Mouse (Mus musculus) CH12.LX (cell line): Measurements from ENCODE around the gene Tirap. TPM values are rescaled to one million over a fixed set of nuclear protein-coding genes. Genes with fewer than 3 reads are reported as not detected.

ENCODE experiments used
- DNase-seq: peaks from one replicate; pipeline ENCODE4 v3.0.0-alpha.2; 2013; ENCODE audit errors: extremely low read depth
- H3K27ac ChIP-seq: 2 replicates; pipeline ENCODE4 v1.5.1; 2012; ENCODE audit warnings: low read depth, mild to moderate bottlenecking, control low read depth, moderate library complexity; ENCODE audit not compliant: insufficient read depth
- H3K27me3 ChIP-seq: replicated peaks from 2 replicates; pipeline ENCODE3; 2012; ENCODE audit warnings: inconsistent platforms
- H3K36me3 ChIP-seq, 2 experiments: replicated peaks in 1 of 2; 2 replicates each; pipeline versions ENCODE3 to v1.6.1; 2012; ENCODE audit warnings: inconsistent platforms in 1 of 2, low read length in 1 of 2, mild to moderate bottlenecking in 1 of 2, mixed read lengths in 1 of 2, moderate library complexity in 1 of 2; ENCODE audit not compliant: control insufficient read depth in 1 of 2, insufficient read depth in 1 of 2
- H3K4me1 ChIP-seq, 2 experiments: 2 replicates each; pipeline ENCODE4 v1.6.1; 2012; ENCODE audit warnings: inconsistent platforms in 1 of 2, moderate library complexity in 1 of 2; ENCODE audit not compliant: insufficient read depth in 2 of 2, control insufficient read depth in 1 of 2
- H3K4me2 ChIP-seq: 2 replicates; pipeline ENCODE4 v1.6.1; 2012; ENCODE audit warnings: low read depth, mild to moderate bottlenecking, control low read depth; ENCODE audit not compliant: poor library complexity, insufficient read depth, severe bottlenecking
- H3K4me3 ChIP-seq, 3 experiments: fragments of 150-350 bp in 1 of 3; sonication (generic) in 1 of 3; replicated peaks in 1 of 3; 2 replicates each; pipeline versions ENCODE3 to v1.5.1; 2011 to 2012; ENCODE audit warnings: low read depth in 2 of 3, low read length in 2 of 3, mild to moderate bottlenecking in 2 of 3, moderate library complexity in 2 of 3, control low read depth in 1 of 3, improper control_type of control experiment in 1 of 3, inconsistent platforms in 1 of 3, mixed read lengths in 1 of 3; ENCODE audit not compliant: poor library complexity in 1 of 3
- H3K79me2 ChIP-seq: replicated peaks from 2 replicates; pipeline ENCODE4 v1.6.1; 2012; ENCODE audit warnings: mild to moderate bottlenecking, moderate library complexity; ENCODE audit not compliant: control insufficient read depth, poor library complexity, insufficient read depth, severe bottlenecking; ENCODE audit errors: extremely low read depth
- H3K9ac ChIP-seq: 2 replicates; pipeline ENCODE4 v1.6.1; 2012; ENCODE audit warnings: low read depth, mild to moderate bottlenecking, control low read depth, moderate library complexity; ENCODE audit not compliant: insufficient read depth
- H3K9me3 ChIP-seq: replicated peaks from 2 replicates; pipeline ENCODE3; 2012; ENCODE audit warnings: low read length, inconsistent platforms, mixed read lengths
- CHD1 ChIP-seq: IDR thresholded peaks from 2 replicates; pipeline ENCODE4 v1.6.1; 2012; ENCODE audit warnings: low read depth, low read length, improper control_type of control experiment, inconsistent platforms
- CHD2 ChIP-seq: IDR thresholded peaks from 2 replicates; pipeline ENCODE4 v1.6.1; 2011; ENCODE audit warnings: low read length, improper control_type of control experiment
- CTCF ChIP-seq, 2 experiments: IDR thresholded peaks in 1 of 2; conservative IDR thresholded peaks in 1 of 2; 2 replicates each; pipeline ENCODE4 v1.5.1; 2011 to 2012; ENCODE audit warnings: low read depth in 2 of 2, low read length in 2 of 2, improper control_type of control experiment in 1 of 2, inconsistent platforms in 1 of 2, mild to moderate bottlenecking in 1 of 2, moderate library complexity in 1 of 2
- E2F4 ChIP-seq: IDR thresholded peaks from 2 replicates; pipeline ENCODE4 v1.6.1; 2011; ENCODE audit warnings: low read depth, low read length, improper control_type of control experiment; ENCODE audit not compliant: insufficient replicate concordance
- GABPA ChIP-seq: IDR thresholded peaks from 2 replicates; pipeline ENCODE4 v1.6.1; 2012; ENCODE audit warnings: low read depth, low read length, improper control_type of control experiment, inconsistent platforms; ENCODE audit not compliant: insufficient replicate concordance
- HCFC1 ChIP-seq: IDR thresholded peaks from 2 replicates; pipeline ENCODE4 v1.6.1; 2012; ENCODE audit warnings: low read depth, mild to moderate bottlenecking, inconsistent platforms, low read length, improper control_type of control experiment
- IRF4 ChIP-seq: IDR thresholded peaks from 2 replicates; pipeline ENCODE4 v1.6.1; 2014; ENCODE audit warnings: low read depth, mild to moderate bottlenecking, inconsistent platforms, low read length, improper control_type of control experiment
- JUN ChIP-seq: IDR thresholded peaks from 2 replicates; pipeline ENCODE4 v1.6.1; 2011; ENCODE audit warnings: low read depth, mild to moderate bottlenecking, low read length, improper control_type of control experiment, moderate library complexity; ENCODE audit not compliant: insufficient read depth
- JUND ChIP-seq: conservative IDR thresholded peaks from 2 replicates; pipeline ENCODE4 v1.6.1; 2011; ENCODE audit warnings: low read depth, low read length, improper control_type of control experiment
- KAT2A ChIP-seq: IDR thresholded peaks from 2 replicates; pipeline ENCODE4 v1.6.1; 2012; ENCODE audit warnings: low read length, improper control_type of control experiment, inconsistent platforms; ENCODE audit not compliant: insufficient replicate concordance
- MAFK ChIP-seq: IDR thresholded peaks from 2 replicates; pipeline ENCODE4 v1.6.1; 2011; ENCODE audit warnings: low read length, improper control_type of control experiment; ENCODE audit not compliant: insufficient replicate concordance
- MAX ChIP-seq: IDR thresholded peaks from 2 replicates; pipeline ENCODE4 v1.6.1; 2011; ENCODE audit warnings: low read length, improper control_type of control experiment
- MAZ ChIP-seq: IDR thresholded peaks from 2 replicates; pipeline ENCODE4 v1.6.1; 2012; ENCODE audit warnings: low read depth, mild to moderate bottlenecking, inconsistent platforms, low read length, improper control_type of control experiment, moderate library complexity
- MEF2A ChIP-seq: IDR thresholded peaks from 2 replicates; pipeline ENCODE4 v1.6.1; 2014; ENCODE audit warnings: low read depth, mild to moderate bottlenecking, inconsistent platforms, low read length, improper control_type of control experiment, borderline replicate concordance
- MYC ChIP-seq: IDR thresholded peaks from 2 replicates; pipeline ENCODE4 v1.6.1; 2011; ENCODE audit warnings: low read depth, mild to moderate bottlenecking, improper control_type of control experiment, low read length
- NRF1 ChIP-seq: IDR thresholded peaks from 2 replicates; pipeline ENCODE4 v1.6.1; 2014; ENCODE audit warnings: low read depth, mild to moderate bottlenecking, inconsistent platforms, low read length, improper control_type of control experiment, moderate library complexity
- POLR2AphosphoS2 ChIP-seq: IDR thresholded peaks from 2 replicates; pipeline ENCODE4 v1.6.1; 2011; ENCODE audit warnings: low read depth, low read length, improper control_type of control experiment
- RAD21 ChIP-seq: IDR thresholded peaks from 2 replicates; pipeline ENCODE4 v1.6.1; 2011; ENCODE audit warnings: low read depth, mild to moderate bottlenecking, low read length, improper control_type of control experiment, moderate library complexity
- SIN3A ChIP-seq: IDR thresholded peaks from 2 replicates; pipeline ENCODE4 v1.6.1; 2012; ENCODE audit warnings: low read length, improper control_type of control experiment, inconsistent platforms
- SMC3 ChIP-seq: IDR thresholded peaks from 2 replicates; pipeline ENCODE4 v1.6.1; 2011; ENCODE audit warnings: low read depth, low read length, improper control_type of control experiment
- UBTF ChIP-seq: IDR thresholded peaks from 2 replicates; pipeline ENCODE4 v1.6.1; 2012; ENCODE audit warnings: low read depth, mild to moderate bottlenecking, inconsistent platforms, low read length, improper control_type of control experiment, moderate library complexity
- USF1 ChIP-seq: IDR thresholded peaks from 2 replicates; pipeline ENCODE4 v1.6.1; 2014; ENCODE audit warnings: low read depth, mild to moderate bottlenecking, inconsistent platforms, low read length, improper control_type of control experiment
- USF2 ChIP-seq: conservative IDR thresholded peaks from 2 replicates; pipeline ENCODE4 v1.6.1; 2011; ENCODE audit warnings: low read depth, low read length, improper control_type of control experiment
- ZKSCAN1 ChIP-seq: IDR thresholded peaks from 2 replicates; pipeline ENCODE4 v1.6.1; 2012; ENCODE audit warnings: low read depth, inconsistent platforms, low read length, improper control_type of control experiment, borderline replicate concordance
- ZMIZ1 ChIP-seq: IDR thresholded peaks from 2 replicates; pipeline ENCODE4 v1.6.1; 2012; ENCODE audit warnings: low read depth, mild to moderate bottlenecking, inconsistent platforms, low read length, improper control_type of control experiment
- dilution Hi-C: fragments of 300-500 bp; cut with MboI; formaldehyde crosslinking; loops from 2 replicates; pipeline ENCODE4 v1.14.3; 2020; ENCODE audit warnings: low sequenced_read_pairs; ENCODE audit not compliant: extremely low pct_unique_long_range_greater_than_20kb, extremely low pct_ligation_motif_present
- in situ Hi-C: fragments of 300-500 bp; cut with MboI; formaldehyde crosslinking; loops from 3 replicates; pipeline ENCODE4 v1.14.3; 2019; ENCODE audit warnings: low sequenced_read_pairs, low pct_ligation_motif_present, low pct_unique_long_range_greater_than_20kb, mixed read lengths
- polyA plus RNA-seq: library from polyadenylated mRNA; unstranded; fragments of >175 nt; gene quantifications from 2 replicates; pipeline ENCODE4 v1.2.1, GENCODE M21; 2012; ENCODE audit warnings: low read depth; ENCODE audit not compliant: insufficient read length
- total RNA-seq, 2 experiments: library from RNA; depleted of rRNA; stranded (reverse); fragments of 300-350 nt in 1 of 2; fragments of >200 nt in 1 of 2; gene quantifications; 2 replicates each; pipeline ENCODE4 v1.2.3; 2012 to 2014

Tirap gene
- total and polyA plus RNA-seq, 3 experiments = 10.5 to 18.7 (median 14.2) TPM

- Histone ChIP-seq H3K4me1 (no peaks in the 10 kb centered on the region), H3K4me3 (no peak overlapping the region), H3K9me3 (no peaks in the 10 kb centered on the region), H3K36me3 (peaks cover 0 to 27% of the 10 kb centered on the region in 2 experiments), H3K27ac (no peak overlapping the region), H3K27me3 (no peaks in the 10 kb centered on the region), H3K79me2 (no peaks in the 10 kb centered on the region), H3K4me2 (no peak overlapping the region), H3K9ac (no peak overlapping the region)
- no peak for DNase-seq
- TF ChIP-seq MYC (no peak), USF1 (no peak), MAZ (no peak), NRF1 (no peak), HCFC1 (no peak), E2F4 (no peak), RAD21 (no peak), SMC3 (no peak), ZMIZ1 (no peak), ZKSCAN1 (no peak), KAT2A (no peak), IRF4 (no peak), CTCF (conservative IDR thresholded peaks at IDR 0.05 in 1 of 2, IDR thresholded peaks at IDR 0.05 in 1 of 2; ENCODE audit: low read depth in 2 of 2, low read length in 2 of 2) (no peak), MAFK (no peak), MAX (no peak), POLR2AphosphoS2 (no peak)
- in situ Hi-C loops (no loop called here), dilution Hi-C loops (no loop called here)
Measured at GRCm38 (mm10) chr9:35238915-35239571, 39.0 kb upstream of the Tirap start.

- no peak overlapping the region for H3K27ac ChIP-seq
- H3K36me3 ChIP-seq = peaks cover 0 to 32% of the 10 kb centered on the region in 2 experiments
- DNase-seq = no peak
- dilution Hi-C loops = no loop called here
- no peaks in the 10 kb centered on the region for H3K9me3 ChIP-seq
- H3K4me2 ChIP-seq = no peak overlapping the region
- TF ChIP-seq GABPA = no peak
- no peak for TF ChIP-seq MYC
- TF ChIP-seq POLR2AphosphoS2 = no peak
- no peak for TF ChIP-seq RAD21
- TF ChIP-seq CHD2 = no peak
- no peak for TF ChIP-seq JUND
- TF ChIP-seq MEF2A = no peak
- no peak for TF ChIP-seq SIN3A
- TF ChIP-seq E2F4 = no peak
- TF ChIP-seq SMC3 = no peak
- TF ChIP-seq MAFK = no peak
- TF ChIP-seq CHD1 = no peak
- TF ChIP-seq USF2 = no peak
- no peak for TF ChIP-seq ZMIZ1
- no peak for TF ChIP-seq JUN
- no peak for TF ChIP-seq UBTF
- TF ChIP-seq, all 38 proteins: peak for 0
- in situ Hi-C loops = no loop called here
- Histone ChIP-seq H3K79me2 (no peaks in the 10 kb centered on the region), H3K9ac (no peak overlapping the region), H3K27me3 (no peaks in the 10 kb centered on the region), H3K4me1 (no peaks in the 10 kb centered on the region), H3K4me3 (no peak overlapping the region)
Measured at GRCm38 (mm10) chr9:35238371-35238770, 38.3 kb upstream of the Tirap start.
